Mouse (Mus musculus) lung, embryonic 15.5 days (tissue): Measurements from ENCODE around the gene Surf2. TPM values are rescaled to one million over a fixed set of nuclear protein-coding genes. Genes with fewer than 3 reads are reported as not detected.

Source experiments
- ATAC-seq: fragments of 200-750 bp; cut with Nextera tagmentation; 2 replicates; pipeline ENCODE4 v1.8.0; 2017; ENCODE audit warnings: moderate number of reproducible peaks, borderline replicate concordance; ENCODE audit not compliant: low FRiP score, low TSS enrichment; ENCODE audit errors: extremely low read depth
- H3K27ac ChIP-seq: fragments of 300-500 bp; sonication (generic); 2 replicates; pipeline ENCODE4 v1.5.1; 2015; ENCODE audit warnings: moderate library complexity, mild to moderate bottlenecking, inconsistent platforms
- H3K27me3 ChIP-seq: fragments of 300-500 bp; sonication (generic); 2 replicates; pipeline ENCODE4 v1.6.1; 2015; ENCODE audit warnings: inconsistent platforms
- H3K36me3 ChIP-seq: fragments of 300-500 bp; sonication (generic); 2 replicates; pipeline ENCODE4 v1.6.1; 2015; ENCODE audit warnings: inconsistent platforms
- H3K4me1 ChIP-seq: fragments of 300-500 bp; sonication (generic); 2 replicates; pipeline ENCODE4 v1.6.1; 2015; ENCODE audit warnings: inconsistent platforms
- H3K4me2 ChIP-seq: fragments of 300-500 bp; sonication (generic); 2 replicates; pipeline ENCODE4 v1.6.1; 2015; ENCODE audit warnings: inconsistent platforms, mild to moderate bottlenecking, moderate library complexity
- H3K4me3 ChIP-seq: fragments of 300-500 bp; sonication (generic); 2 replicates; pipeline ENCODE4 v1.5.1; 2015; ENCODE audit warnings: mild to moderate bottlenecking, inconsistent platforms
- H3K9ac ChIP-seq: fragments of 300-500 bp; sonication (generic); 2 replicates; pipeline ENCODE4 v1.6.1; 2015; ENCODE audit warnings: inconsistent platforms
- H3K9me3 ChIP-seq: fragments of 300-500 bp; sonication (generic); 2 replicates; pipeline ENCODE4 v1.6.1; 2016; ENCODE audit warnings: inconsistent platforms
- WGBS: fragments of 180-500 bp; shearing (Covaris S2); methylation state at CpG from one replicate; pipeline ENCODE4 v1.1.7; 2015; 5-methylcytosine and 5-hydroxymethylcytosine counted together
- polyA plus RNA-seq: library from polyadenylated mRNA; unstranded; fragments of >200 nt; fragmentation: Nextera tagmentation; extraction: Ambion mirVana; gene quantifications from 2 replicates; pipeline ENCODE4 v1.2.1, GENCODE M21; 2015

Gene Surf2
- polyA plus RNA-seq, 1 experiment from 2014 or later: 38.3 TPM

GRCm38 (mm10) chr2:26919684-26920083, 3.5 kb downstream of the Surf2 start:
- H3K4me1 ChIP-seq: peaks cover 27% of the 10 kb centered on the region
- H3K27ac ChIP-seq: no peak overlapping the region
- H3K36me3 ChIP-seq: peaks cover 69% of the 10 kb centered on the region
- no peaks in the 10 kb centered on the region for H3K9me3 ChIP-seq
- ATAC-seq: no peak
- H3K27me3 ChIP-seq: no peaks in the 10 kb centered on the region
- H3K4me2 ChIP-seq: no peak overlapping the region
- WGBS: 84% methylated on average over 3 of the region's 3 CpGs
- H3K9ac ChIP-seq: no peak overlapping the region
- H3K4me3 ChIP-seq: no peak overlapping the region

DNA sequence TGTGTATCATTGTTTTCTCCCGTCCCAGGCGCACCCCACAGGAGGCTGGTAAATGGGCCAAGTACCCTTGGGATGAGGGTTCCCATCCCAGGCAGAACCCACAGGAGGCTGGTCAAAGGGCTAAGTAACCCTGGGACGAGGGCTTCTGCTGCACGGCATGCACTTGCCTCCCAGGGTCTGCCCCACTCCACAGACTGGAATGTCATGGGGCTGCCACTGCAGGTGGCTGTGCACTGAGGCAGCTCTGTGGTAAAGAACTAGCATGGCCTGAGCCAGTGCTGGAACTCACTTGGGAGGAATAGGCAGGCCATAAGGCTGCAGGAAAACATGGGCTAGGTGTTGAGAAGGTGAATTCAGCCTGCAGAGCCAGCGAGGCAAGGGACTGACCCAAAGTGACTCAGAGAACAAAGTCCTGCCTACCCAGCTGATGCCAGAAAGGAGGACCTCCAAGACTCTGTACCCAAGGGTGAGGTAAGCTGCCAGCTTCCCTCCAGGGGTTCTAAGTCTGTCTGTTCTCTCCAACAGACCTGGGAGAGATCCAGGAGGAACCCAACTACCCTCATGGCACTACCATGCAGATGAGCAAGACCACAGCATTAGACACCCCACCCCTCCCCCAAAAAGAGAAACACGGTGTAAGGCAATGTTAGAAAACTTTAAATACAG, 4.2 kb downstream of the Surf2 start:
- Histone ChIP-seq H3K9me3 (no peaks in the 10 kb centered on the region), H3K9ac (no peak overlapping the region), H3K27ac (no peak overlapping the region), H3K4me1 (peaks cover 21% of the 10 kb centered on the region), H3K4me2 (no peak overlapping the region), H3K27me3 (no peaks in the 10 kb centered on the region), H3K36me3 (peaks cover 73% of the 10 kb centered on the region), H3K4me3 (no peak overlapping the region)
- no peak for ATAC-seq
- 79% methylated on average over 6 of the region's 6 CpGs for WGBS

DNA sequence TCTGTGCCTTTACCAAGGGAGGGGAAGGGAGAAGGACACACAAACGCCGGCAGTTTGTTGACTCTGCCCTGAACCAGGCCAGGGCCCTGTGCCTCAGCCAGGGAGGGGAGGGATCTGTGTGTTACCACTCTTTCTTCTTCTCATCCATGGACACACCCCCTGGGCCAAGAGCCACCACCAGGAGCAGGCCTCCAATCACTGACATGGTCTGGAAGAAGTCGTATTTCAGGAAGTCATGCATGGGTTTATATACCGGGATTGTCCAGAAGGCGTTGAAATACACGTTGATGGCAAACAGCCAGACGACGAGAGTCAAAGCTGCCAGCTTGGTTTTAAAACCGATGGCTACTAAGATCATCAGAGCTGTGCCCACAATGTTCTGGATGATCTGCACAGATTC, 5.6 kb downstream of the Surf2 start:
- peaks cover 88% of the 10 kb centered on the region for H3K36me3 ChIP-seq
- H3K9me3 ChIP-seq: no peaks in the 10 kb centered on the region
- WGBS: 47% methylated on average over 9 of the region's 9 CpGs
- no peaks in the 10 kb centered on the region for H3K27me3 ChIP-seq
- no peak for ATAC-seq
- no peak overlapping the region for H3K9ac ChIP-seq
- peaks cover 14% of the 10 kb centered on the region for H3K4me1 ChIP-seq
- H3K27ac ChIP-seq: no peak overlapping the region
- H3K4me2 ChIP-seq: no peak overlapping the region
- no peak overlapping the region for H3K4me3 ChIP-seq

- Histone ChIP-seq H3K4me3 (no peak overlapping the region), H3K27ac (no peak overlapping the region), H3K4me1 (peaks cover 18% of the 10 kb centered on the region), H3K9me3 (no peaks in the 10 kb centered on the region), H3K36me3 (peaks cover 75% of the 10 kb centered on the region), H3K9ac (no peak overlapping the region), H3K27me3 (no peaks in the 10 kb centered on the region), H3K4me2 (no peak overlapping the region)
- 83% methylated on average over 6 of the region's 6 CpGs for WGBS
- ATAC-seq: no peak
Measured at GRCm38 (mm10) chr2:26927745-26928476, 11.7 kb downstream of the Surf2 start.

DNA sequence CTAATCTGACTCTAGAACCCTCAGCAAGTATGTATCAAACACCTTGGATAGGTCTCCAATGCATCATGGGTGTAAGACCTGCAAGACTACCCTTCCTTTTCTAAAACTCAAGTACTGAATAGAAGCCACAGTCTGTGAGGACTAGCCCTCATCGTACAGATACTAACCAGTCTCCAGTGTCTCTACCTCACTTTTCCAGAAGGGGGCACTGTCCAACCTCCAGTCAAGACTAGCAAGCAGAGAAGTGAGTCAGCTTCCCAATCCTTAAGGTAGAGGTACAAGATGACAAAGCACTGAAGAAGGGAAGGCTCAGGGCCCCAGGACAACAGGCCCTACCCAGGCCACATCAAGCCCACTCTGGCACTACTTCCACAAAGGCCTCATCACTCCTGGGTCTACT, 14.2 kb downstream of the Surf2 start:
- H3K9me3 ChIP-seq: no peaks in the 10 kb centered on the region
- no peak overlapping the region for H3K27ac ChIP-seq
- H3K9ac ChIP-seq: no peak overlapping the region
- H3K4me2 ChIP-seq: no peak overlapping the region
- no peak for ATAC-seq
- H3K27me3 ChIP-seq: no peaks in the 10 kb centered on the region
- 34% methylated on average over 1 of the region's 1 CpGs for WGBS
- H3K4me1 ChIP-seq: peaks cover 21% of the 10 kb centered on the region
- no peak overlapping the region for H3K4me3 ChIP-seq
- H3K36me3 ChIP-seq: peaks cover 51% of the 10 kb centered on the region

DNA sequence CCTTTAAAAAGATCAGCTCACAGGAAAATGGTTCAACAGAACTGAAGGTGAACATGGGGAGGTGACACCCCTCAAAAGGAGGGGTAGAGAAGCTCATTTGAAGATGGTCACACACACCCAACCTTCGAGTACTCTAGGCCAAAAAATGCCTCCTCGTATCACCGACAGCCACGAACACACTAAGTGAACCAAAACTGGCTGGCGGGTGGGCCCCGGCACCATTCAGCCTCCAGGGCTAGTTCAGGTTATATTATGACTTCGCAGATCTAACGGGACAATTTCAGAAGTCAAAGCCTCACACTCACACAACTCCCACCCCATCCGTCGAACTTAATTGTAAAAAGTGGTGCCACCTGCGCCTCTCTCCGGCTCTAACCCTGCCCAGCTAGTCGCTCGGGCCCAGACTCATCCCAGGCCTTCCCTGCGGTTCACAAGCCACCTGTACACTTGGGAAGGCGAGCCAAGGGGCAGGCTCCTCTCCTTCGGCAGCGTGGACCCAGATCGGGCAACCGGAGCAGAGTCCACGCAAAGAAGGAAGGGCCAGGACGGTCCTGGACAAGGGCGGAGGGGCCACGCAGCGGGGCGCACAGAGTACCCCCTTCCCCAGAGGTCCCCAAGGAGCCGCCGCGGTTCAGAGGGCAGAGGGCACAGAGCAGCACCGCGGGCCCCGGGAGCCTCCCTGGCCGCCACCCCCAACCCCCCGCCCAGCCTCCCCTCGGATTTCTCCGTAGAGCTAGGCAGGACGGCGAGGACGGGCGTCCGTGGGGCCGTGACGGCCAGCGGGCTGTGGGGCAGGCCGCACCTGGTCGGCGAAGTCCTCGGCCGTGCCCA, 16.5 kb downstream of the Surf2 start:
- WGBS: under 1% methylated on average over 49 of the region's 49 CpGs
- Histone ChIP-seq H3K27ac (peak overlapping the region; percentile 90), H3K4me1 (peaks cover 21% of the 10 kb centered on the region), H3K9ac (peak overlapping the region; percentile 95), H3K4me3 (peak overlapping the region; percentile 95), H3K27me3 (no peaks in the 10 kb centered on the region), H3K9me3 (no peaks in the 10 kb centered on the region), H3K36me3 (peaks cover 29% of the 10 kb centered on the region), H3K4me2 (peak overlapping the region; percentile 64)
- ATAC-seq: peak; percentile 49

DNA sequence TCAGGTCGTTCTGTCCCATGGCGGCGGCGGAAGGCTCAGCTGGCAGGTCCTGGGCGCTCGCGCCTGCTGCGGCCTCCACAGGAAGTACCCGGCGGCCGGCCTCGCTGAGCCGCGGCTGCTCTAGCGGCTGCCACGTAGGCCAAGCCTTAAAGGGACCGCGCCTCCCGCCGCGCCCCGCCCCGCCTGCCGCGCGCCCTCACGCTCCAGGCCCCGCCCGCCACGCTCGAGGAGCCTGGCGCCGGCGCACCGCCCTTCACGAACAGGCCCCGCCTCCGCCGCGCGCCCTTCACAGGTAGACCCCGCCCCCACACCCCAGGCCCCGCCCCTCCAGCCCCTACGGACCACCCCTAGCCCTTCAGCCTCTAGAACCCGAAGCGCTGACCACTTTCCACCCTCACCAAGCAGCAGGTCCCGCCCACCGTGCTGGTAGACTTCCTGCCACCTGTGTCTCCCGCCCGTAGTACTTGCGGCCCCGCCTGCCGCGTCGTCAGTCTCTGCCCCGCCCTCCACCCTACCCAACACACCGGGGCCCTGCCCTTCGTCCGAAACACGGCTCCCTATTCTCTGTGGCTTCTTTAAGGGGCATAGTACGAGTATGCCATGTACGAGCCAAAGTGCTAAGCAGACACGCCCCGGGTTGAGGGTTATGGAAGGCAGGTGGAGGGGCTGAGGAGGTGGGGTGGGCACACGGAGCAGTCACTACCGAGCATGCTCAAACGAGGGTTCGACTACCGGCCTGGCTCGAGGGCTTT, 17.3 kb downstream of the Surf2 start, which contains the start of the genes Surf4 and Stkld1:
Gene Surf4 (minus strand): TSS at position 625 of the 752 bp plus-strand sequence.
Gene Stkld1 (plus strand): TSS at position 744 of the 752 bp plus-strand sequence.
- H3K9ac ChIP-seq: peak within 1 kb of the TSS; percentile 95

GRCm38 (mm10) chr2:26935286-26935685, 19.1 kb downstream of the Surf2 start:
- ATAC-seq: no peak
- Histone ChIP-seq H3K27me3 (no peaks in the 10 kb centered on the region), H3K4me3 (no peak overlapping the region), H3K4me1 (peaks cover 21% of the 10 kb centered on the region), H3K36me3 (peaks cover 8% of the 10 kb centered on the region; the same call in 1 of the 2 replicates), H3K4me2 (no peak overlapping the region), H3K9ac (no peak overlapping the region), H3K27ac (no peak overlapping the region), H3K9me3 (no peaks in the 10 kb centered on the region)
- WGBS: 98% methylated on average over 2 of the region's 2 CpGs

More for the DNA sequence above, 17.3 kb downstream of the Surf2 start, which contains the start of the genes Surf4 and Stkld1:
- Histone ChIP-seq H3K36me3 (peaks cover 24% of the 10 kb centered on the region), H3K9me3 (no peaks in the 10 kb centered on the region), H3K4me1 (peaks cover 21% of the 10 kb centered on the region), H3K4me2 (peak within 1 kb of the TSS; percentile 64), H3K27me3 (no peaks in the 10 kb centered on the region), H3K4me3 (peak within 1 kb of the TSS; percentile 95), H3K27ac (peak within 1 kb of the TSS; percentile 90)
- 1% methylated on average over 67 of the region's 70 CpGs for WGBS
- ATAC-seq: peak; percentile 96

DNA sequence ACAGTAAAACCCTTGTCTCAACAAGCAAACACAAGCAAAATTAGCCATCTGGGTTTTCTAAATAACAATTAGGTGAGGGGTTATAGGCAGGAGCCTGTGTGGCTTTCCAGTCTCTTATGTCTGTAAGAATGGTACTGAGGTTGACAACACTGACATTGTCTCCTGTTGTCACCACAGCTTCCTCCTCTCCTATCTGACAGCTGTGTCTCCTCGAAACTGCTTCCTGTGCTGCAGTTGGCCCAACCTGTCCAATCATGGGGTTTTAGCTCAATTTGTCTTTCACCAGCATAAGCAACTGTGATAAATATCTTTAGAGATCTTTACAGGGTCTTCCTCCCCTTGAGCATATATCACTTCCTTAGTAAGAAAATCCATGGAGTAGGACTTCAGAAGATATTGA, 20.3 kb downstream of the Surf2 start:
- no peak overlapping the region for H3K9ac ChIP-seq
- ATAC-seq: no peak
- H3K4me1 ChIP-seq: peaks cover 11% of the 10 kb centered on the region
- no peak overlapping the region for H3K4me2 ChIP-seq
- WGBS: 57% methylated on average over 1 of the region's 1 CpGs
- H3K27ac ChIP-seq: no peak overlapping the region
- no peak overlapping the region for H3K4me3 ChIP-seq
- no peaks in the 10 kb centered on the region for H3K9me3 ChIP-seq
- H3K36me3 ChIP-seq: no peaks in the 10 kb centered on the region
- H3K27me3 ChIP-seq: no peaks in the 10 kb centered on the region

- H3K9ac ChIP-seq: no peak overlapping the region
- no peak for ATAC-seq
- no peaks in the 10 kb centered on the region for H3K27me3 ChIP-seq
- H3K27ac ChIP-seq: no peak overlapping the region
- H3K4me3 ChIP-seq: no peak overlapping the region
- no peaks in the 10 kb centered on the region for H3K4me1 ChIP-seq
- no peaks in the 10 kb centered on the region for H3K9me3 ChIP-seq
- no peaks in the 10 kb centered on the region for H3K36me3 ChIP-seq
- WGBS: 36% methylated on average over 5 of the region's 5 CpGs
- no peak overlapping the region for H3K4me2 ChIP-seq
Measured at GRCm38 (mm10) chr2:26941539-26941938, 25.4 kb downstream of the Surf2 start.

GRCm38 (mm10) chr2:26943253-26943652, 27.1 kb downstream of the Surf2 start:
- Histone ChIP-seq H3K36me3 (0 out of 2 replicates have a peak, but pooled peaks cover 4% of the 10 kb centered on the region), H3K4me1 (no peaks in the 10 kb centered on the region), H3K4me2 (no peak overlapping the region), H3K27me3 (no peaks in the 10 kb centered on the region), H3K9me3 (no peaks in the 10 kb centered on the region), H3K9ac (no peak overlapping the region), H3K27ac (no peak overlapping the region), H3K4me3 (no peak overlapping the region)
- ATAC-seq: no peak
- WGBS: 72% methylated on average over 3 of the region's 3 CpGs
